Mouse (Mus musculus): ENCODE data around the gene Sv2a. TPM values are rescaled to one million over a fixed set of nuclear protein-coding genes. Genes with fewer than 3 reads are reported as not detected.
A peak's percentile ranks its signal among the peaks of the same experiment; 100 is the strongest.
"Not testable (repeated sequence)": the region's sequence is repeated elsewhere in the genome, so short reads cannot be mapped to it uniquely, and the experiment has no call there.

The Sv2a gene
- polyA plus RNA-seq, 1 experiment, result 2.0 TPM

DNA sequence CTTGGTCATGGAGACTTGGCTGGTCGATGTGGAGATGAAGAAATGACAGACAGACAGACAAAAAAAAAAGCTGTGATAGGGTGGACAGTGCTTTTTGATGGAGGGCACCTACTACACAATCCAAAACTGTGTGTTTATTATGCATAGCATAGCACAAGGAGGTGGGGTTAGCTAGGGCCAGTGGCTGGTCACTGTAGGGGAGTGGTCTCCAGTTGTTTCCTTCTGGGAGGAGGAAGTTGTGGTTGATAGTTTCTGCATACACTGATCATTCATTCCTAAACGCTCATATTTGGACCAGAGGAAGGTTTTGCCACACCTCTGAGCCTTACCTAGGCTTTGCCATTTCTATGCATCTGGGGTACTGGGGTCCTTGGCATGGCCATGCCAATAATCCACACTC lies 49.5 kb downstream of the Sv2a start:
- Histone ChIP-seq H3K27ac (ENCODE audit: insufficient read depth, low read length) (no peak overlapping the region), H3K4me3 (ENCODE audit: insufficient read depth, low read length) (no peak overlapping the region), H3K4me1 (ENCODE audit: control insufficient read depth, insufficient read depth, low read length) (peaks cover 8% of the 10 kb centered on the region)
- no peak for TF ChIP-seq POLR2A (IDR thresholded peaks at IDR 0.05; ENCODE audit: low read depth, low read length)
- TF ChIP-seq CTCF (IDR thresholded peaks at IDR 0.05; ENCODE audit: borderline replicate concordance, insufficient read depth, low read length), result no peak

DNA sequence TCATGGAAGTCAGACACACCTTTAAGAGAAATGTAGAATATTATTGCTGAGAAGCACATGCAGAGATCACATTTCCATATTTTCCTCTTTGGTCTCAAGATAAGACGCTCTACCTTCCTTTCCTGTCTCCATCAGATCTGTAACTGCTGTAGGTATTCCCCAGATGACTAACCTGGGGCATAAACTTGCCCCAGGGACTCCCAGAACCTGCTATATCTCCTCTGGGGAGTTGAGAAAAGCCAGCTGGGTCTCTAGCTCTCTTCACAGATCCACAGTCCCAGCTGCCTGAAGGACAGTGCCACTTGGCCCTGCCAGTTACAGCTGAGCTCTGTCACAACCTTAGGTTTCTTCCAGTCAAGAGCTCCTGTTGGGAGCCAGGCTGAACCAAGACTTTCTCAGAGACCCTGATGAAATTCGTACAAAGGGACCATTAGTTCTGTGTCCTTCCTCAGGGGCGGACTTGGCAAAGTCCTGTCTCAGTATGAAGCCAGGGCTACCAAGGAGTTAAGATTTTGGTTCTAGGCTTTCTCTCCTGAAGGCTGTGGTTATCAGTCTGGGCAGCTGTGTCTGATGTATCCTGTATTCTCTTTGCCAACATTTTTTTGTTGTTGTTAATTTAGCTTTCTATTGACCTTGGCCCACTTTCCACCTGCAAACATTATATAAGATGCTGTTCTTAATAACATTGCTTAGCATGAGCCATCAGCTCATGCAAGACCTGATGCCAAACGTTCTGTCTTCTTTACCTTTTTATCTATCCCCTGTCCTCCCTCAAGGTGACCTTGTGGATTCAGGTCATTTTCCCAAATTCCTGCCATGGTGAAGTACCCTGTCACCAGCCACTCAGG lies 50.2 kb downstream of the Sv2a start:
- peaks cover 8% of the 10 kb centered on the region for H3K4me1 ChIP-seq (ENCODE audit: control insufficient read depth, insufficient read depth, low read length)
- no peak overlapping the region for H3K27ac ChIP-seq (ENCODE audit: insufficient read depth, low read length)
- no peak overlapping the region for H3K4me3 ChIP-seq (ENCODE audit: insufficient read depth, low read length)
- TF ChIP-seq CTCF (IDR thresholded peaks at IDR 0.05; ENCODE audit: borderline replicate concordance, insufficient read depth, low read length) (no peak), POLR2A (IDR thresholded peaks at IDR 0.05; ENCODE audit: low read depth, low read length) (no peak)

DNA sequence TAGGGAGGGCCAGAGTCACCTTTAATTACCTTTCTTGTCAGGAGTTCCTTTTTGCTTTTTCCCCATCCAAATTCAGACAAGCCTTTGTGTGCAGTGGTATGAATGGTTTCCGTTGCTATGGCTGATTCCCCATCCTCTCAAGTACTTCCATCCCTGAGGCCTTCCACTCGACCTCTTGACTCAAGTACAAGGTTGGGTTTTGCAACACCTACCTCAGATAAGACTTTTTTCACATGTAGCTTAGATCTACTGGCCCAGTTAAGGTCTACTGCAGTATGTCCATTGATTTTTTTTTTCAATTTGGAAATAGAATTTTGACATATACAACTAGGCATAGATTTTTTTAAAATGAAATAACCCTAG lies 50.8 kb downstream of the Sv2a start:
- Histone ChIP-seq H3K4me3 (ENCODE audit: insufficient read depth, low read length) (no peak overlapping the region), H3K4me1 (ENCODE audit: control insufficient read depth, insufficient read depth, low read length) (peaks cover 9% of the 10 kb centered on the region), H3K27ac (ENCODE audit: insufficient read depth, low read length) (no peak overlapping the region)
- TF ChIP-seq CTCF (IDR thresholded peaks at IDR 0.05; ENCODE audit: borderline replicate concordance, insufficient read depth, low read length) (no peak), POLR2A (IDR thresholded peaks at IDR 0.05; ENCODE audit: low read depth, low read length) (no peak)

DNA sequence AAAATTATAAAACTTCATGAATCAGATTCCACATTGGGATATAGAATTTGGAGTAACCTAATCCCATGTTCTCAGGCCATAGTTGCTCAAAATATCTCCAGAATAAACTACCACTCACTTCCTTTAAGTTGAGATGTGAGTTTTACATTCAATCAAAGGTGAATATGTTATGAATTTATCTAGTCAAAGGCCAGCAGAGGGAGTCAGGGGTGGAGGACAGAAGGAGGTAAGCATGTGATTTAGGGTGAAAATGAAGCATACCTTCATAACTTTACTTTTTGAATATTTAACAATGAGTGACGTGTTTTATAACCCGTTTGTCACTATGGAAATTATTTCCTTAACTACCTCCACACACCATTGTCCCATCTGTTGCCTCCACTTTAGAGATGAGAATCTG lies 54.0 kb downstream of the Sv2a start:
- Histone ChIP-seq H3K4me3 (ENCODE audit: insufficient read depth, low read length) (no peak overlapping the region), H3K4me1 (ENCODE audit: control insufficient read depth, insufficient read depth, low read length) (peaks cover 3% of the 10 kb centered on the region; the same call in 1 of the 2 replicates), H3K27ac (ENCODE audit: insufficient read depth, low read length) (no peak overlapping the region)
- no peak for TF ChIP-seq POLR2A (IDR thresholded peaks at IDR 0.05; ENCODE audit: low read depth, low read length)
- no peak for TF ChIP-seq CTCF (IDR thresholded peaks at IDR 0.05; ENCODE audit: borderline replicate concordance, insufficient read depth, low read length)

DNA sequence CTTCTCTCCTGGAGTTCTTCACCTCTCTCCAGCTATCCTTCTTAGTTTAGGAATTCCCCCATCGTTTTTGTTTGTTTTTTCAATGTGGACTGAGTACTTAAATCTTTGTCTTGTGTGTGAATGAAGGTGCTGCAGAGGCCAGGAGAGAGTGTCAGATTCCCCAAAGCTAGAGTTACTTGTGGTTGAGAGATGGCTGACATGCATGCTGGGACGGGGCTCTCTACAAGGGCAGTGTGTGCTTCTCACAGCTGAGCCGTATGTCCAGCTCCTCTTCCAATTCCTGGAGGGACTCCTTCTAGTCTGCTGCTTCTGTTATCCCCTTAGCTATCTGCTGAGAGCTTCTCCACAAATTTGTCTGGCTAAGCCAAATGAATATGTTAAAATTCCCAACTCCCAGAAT lies 54.9 kb downstream of the Sv2a start:
- H3K4me3 ChIP-seq (ENCODE audit: insufficient read depth, low read length), result no peak overlapping the region
- no peak overlapping the region for H3K27ac ChIP-seq (ENCODE audit: insufficient read depth, low read length)
- TF ChIP-seq CTCF (IDR thresholded peaks at IDR 0.05; ENCODE audit: borderline replicate concordance, insufficient read depth, low read length) (no peak), POLR2A (IDR thresholded peaks at IDR 0.05; ENCODE audit: low read depth, low read length) (no peak)
- H3K4me1 ChIP-seq (ENCODE audit: control insufficient read depth, insufficient read depth, low read length), result peaks cover 3% of the 10 kb centered on the region; the same call in 1 of the 2 replicates

DNA sequence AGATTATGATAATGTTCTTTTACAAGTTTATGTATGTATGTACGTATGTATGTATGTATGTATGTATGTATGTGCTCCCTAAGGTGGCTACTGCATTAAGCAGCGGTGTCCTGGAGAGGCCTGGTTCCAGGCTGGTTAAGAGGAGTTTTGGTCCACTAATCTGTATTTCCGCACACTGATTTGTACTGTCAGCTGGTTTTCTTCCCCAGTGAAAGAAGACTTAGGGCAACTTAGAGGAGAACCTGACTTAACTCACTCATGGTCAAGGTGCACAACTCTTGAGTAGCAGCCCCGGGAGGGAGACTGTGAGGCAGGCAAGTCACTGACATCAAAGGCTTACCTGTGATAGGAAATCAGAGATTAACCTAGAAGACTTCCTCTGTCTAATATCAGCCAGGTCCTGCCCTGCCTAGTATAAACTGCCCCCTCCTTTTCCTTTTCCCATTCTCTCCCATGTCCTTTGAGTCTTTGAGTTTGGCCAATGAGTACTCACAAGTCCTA lies 55.9 kb downstream of the Sv2a start:
- no peak for TF ChIP-seq POLR2A (IDR thresholded peaks at IDR 0.05; ENCODE audit: low read depth, low read length)
- no peak for TF ChIP-seq CTCF (IDR thresholded peaks at IDR 0.05; ENCODE audit: borderline replicate concordance, insufficient read depth, low read length)
- Histone ChIP-seq H3K27ac (ENCODE audit: insufficient read depth, low read length) (no peak overlapping the region), H3K4me3 (ENCODE audit: insufficient read depth, low read length) (peak overlapping the region; percentile 55), H3K4me1 (ENCODE audit: control insufficient read depth, insufficient read depth, low read length) (peaks cover 3% of the 10 kb centered on the region; the same call in 1 of the 2 replicates)

DNA sequence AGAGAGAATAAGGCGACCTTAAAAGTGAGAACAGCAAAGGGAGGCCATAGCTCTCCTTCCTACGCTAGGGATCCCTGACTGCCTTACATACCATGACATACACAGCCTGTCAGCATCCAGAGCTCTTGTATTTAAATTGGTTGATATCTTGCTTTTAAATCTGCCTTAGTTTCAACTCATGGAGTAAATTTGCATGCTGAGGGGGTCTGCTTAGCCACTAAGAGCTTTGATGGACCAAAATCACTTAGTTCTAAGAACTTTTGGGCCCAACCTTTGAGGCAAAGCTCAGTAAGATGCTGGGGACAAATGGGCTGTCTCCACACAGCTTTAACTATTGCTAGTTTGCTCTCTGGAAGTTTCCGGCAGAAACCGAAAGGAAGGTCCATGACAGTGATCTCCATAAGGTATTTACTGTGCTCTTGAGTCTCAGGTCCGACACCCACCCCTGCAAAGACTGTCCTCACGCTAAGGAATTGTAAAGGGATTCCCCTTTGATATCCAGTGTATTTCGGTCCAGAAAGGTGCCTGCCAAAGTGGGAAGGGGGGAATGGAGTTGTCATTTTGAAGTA lies 56.5 kb downstream of the Sv2a start:
- Histone ChIP-seq H3K27ac (ENCODE audit: insufficient read depth, low read length) (peak overlapping the region; percentile 83), H3K4me1 (ENCODE audit: control insufficient read depth, insufficient read depth, low read length) (peaks cover 3% of the 10 kb centered on the region; the same call in 1 of the 2 replicates), H3K4me3 (ENCODE audit: insufficient read depth, low read length) (peak overlapping the region; percentile 55)
- TF ChIP-seq POLR2A (IDR thresholded peaks at IDR 0.05; ENCODE audit: low read depth, low read length) (no peak; the same call in 1 of the 2 replicates), CTCF (IDR thresholded peaks at IDR 0.05; ENCODE audit: borderline replicate concordance, insufficient read depth, low read length) (no peak)

DNA sequence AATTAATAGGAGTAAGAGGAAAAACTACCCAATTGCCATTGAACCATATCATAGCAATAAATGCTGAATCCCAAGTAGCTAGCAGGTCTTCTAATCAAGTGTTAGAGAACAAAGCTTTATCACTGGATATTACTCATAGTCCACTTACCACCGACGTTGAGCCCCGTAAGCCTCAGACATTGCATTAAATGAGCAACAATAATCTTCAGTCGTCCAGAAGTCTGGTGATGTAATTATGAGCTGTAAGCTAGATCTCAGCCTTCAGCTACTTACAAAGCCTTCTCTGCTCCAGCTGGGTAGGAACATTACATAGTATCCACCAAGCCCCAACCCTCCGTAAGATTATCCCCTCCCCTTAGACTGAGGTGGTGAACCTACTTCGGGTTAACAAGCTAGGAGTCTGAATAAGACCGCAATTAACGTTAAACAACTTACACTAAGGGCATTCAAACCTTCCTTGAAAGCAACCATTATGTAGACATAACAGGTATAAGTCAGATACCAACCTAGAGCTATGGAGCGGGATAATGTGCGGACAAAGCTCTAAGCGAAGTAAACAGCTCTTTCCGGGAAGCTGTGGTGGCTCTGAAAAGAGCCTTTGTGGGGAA lies 57.1 kb downstream of the Sv2a start:
- no peak for TF ChIP-seq CTCF (IDR thresholded peaks at IDR 0.05; ENCODE audit: borderline replicate concordance, insufficient read depth, low read length)
- TF ChIP-seq POLR2A (IDR thresholded peaks at IDR 0.05; ENCODE audit: low read depth, low read length), result peak; percentile 82
- peak overlapping the region; percentile 55 for H3K4me3 ChIP-seq (ENCODE audit: insufficient read depth, low read length)

DNA sequence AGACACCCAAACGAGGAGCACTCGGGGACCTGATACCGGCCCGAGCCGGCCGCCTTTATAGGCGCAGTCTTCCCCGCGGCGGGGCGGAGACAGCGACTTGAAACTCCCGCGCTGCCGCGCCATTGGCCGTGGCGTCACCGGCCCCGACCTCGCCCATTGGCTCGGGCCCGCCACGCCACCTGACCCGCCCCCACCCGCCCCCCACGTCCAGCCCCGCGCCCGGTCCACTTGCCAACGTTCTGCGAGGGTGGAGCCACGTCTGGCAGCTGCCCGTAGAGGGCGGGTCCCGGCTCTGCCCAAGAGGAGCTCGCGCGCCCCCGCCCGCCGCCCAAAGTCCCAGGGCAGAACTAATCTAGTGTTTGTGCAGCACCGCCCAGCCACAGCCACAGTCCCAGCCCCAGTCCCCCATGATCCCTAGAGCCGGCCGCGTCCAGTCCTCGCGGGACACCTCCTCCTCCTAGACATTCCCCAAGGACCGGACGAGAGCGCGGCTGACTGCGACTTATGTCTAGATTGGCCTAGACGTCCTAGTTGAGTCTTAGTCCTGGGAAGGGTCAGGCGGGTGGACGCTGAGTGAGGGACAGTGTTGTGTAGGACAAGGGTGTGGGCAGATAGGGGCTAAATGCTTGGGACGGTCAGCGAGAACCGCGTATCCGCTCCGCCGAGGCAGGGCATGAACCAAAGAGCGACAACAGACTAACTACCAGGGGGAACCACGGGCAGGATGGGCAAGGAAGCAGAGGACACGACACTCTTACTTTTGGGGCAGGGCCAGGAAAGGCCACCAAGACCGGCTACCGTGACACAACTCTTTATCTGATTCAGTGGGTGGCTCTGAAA lies 58.2 kb downstream of the Sv2a start, which contains the start of gene Hist2h3c2:
Gene Hist2h3c2 (minus strand): TSS at position 174 of the 840 bp plus-strand sequence.
- H3K4me1 ChIP-seq (ENCODE audit: control insufficient read depth, insufficient read depth, low read length), result not testable (repeated sequence)
- TF ChIP-seq POLR2A (IDR thresholded peaks at IDR 0.05; ENCODE audit: low read depth, low read length), result peak; percentile 60
- H3K27ac ChIP-seq (ENCODE audit: insufficient read depth, low read length), result peak within 1 kb of the TSS; percentile 91
- peak within 1 kb of the TSS; percentile 55 for H3K4me3 ChIP-seq (ENCODE audit: insufficient read depth, low read length)

More for the DNA sequence above, 57.1 kb downstream of the Sv2a start:
- Histone ChIP-seq H3K27ac (ENCODE audit: insufficient read depth, low read length) (peak overlapping the region; percentile 83), H3K4me1 (ENCODE audit: control insufficient read depth, insufficient read depth, low read length) (peaks cover 3% of the 10 kb centered on the region; the same call in 1 of the 2 replicates)
